Mouse (Mus musculus) spleen, adult 2 months (tissue): ENCODE measurements around the gene Ak6. TPM values are rescaled to one million over a fixed set of nuclear protein-coding genes. Genes with fewer than 3 reads are reported as not detected.

ENCODE experiments used
- DNase-seq, 2 experiments: peaks; one replicate each; pipeline versions ENCODE4 v3.0.0 to v3.0.0-alpha.2; 2012 to 2021; ENCODE audit warnings: low spot score in 2 of 2, low read depth in 1 of 2
- H3K27ac ChIP-seq: fragments of 200-500 bp; 2 replicates; pipeline ENCODE4 v1.5.1; 2012; ENCODE audit warnings: low read length, inconsistent platforms; ENCODE audit not compliant: insufficient read depth
- H3K27me3 ChIP-seq: fragments of 200-500 bp; 2 replicates; pipeline ENCODE4 v1.6.1; 2012; ENCODE audit warnings: mild to moderate bottlenecking, moderate library complexity, low read length, inconsistent platforms; ENCODE audit not compliant: control insufficient read depth, insufficient read depth
- H3K36me3 ChIP-seq: fragments of 200-500 bp; 2 replicates; pipeline ENCODE4 v1.6.1; 2012; ENCODE audit warnings: mild to moderate bottlenecking, low read length, inconsistent platforms; ENCODE audit not compliant: control insufficient read depth, insufficient read depth
- H3K4me1 ChIP-seq: fragments of 200-500 bp; 2 replicates; pipeline ENCODE4 v1.6.1; 2011; ENCODE audit warnings: inconsistent platforms; ENCODE audit not compliant: control insufficient read depth, insufficient read depth, insufficient read length
- H3K4me3 ChIP-seq: fragments of 200-500 bp; 2 replicates; pipeline ENCODE4 v1.5.1; 2011; ENCODE audit warnings: mild to moderate bottlenecking, inconsistent platforms; ENCODE audit not compliant: insufficient read depth, insufficient read length; ENCODE audit errors: extremely low read depth
- CTCF ChIP-seq: fragments of 200-500 bp; IDR thresholded peaks from 2 replicates; pipeline ENCODE4 v1.5.1; 2011; ENCODE audit warnings: mild to moderate bottlenecking, inconsistent platforms; ENCODE audit not compliant: insufficient read depth, insufficient read length, insufficient replicate concordance; ENCODE audit errors: extremely low read depth
- POLR2A ChIP-seq: fragments of 200-500 bp; IDR thresholded peaks from 2 replicates; pipeline ENCODE4 v1.6.1; 2011; ENCODE audit warnings: low read depth, low read length, inconsistent platforms
- WGBS: fragments of 180-500 bp; shearing (Covaris S2); methylation state at CpG from one replicate; pipeline ENCODE4 v1.1.7; 2018; 5-methylcytosine and 5-hydroxymethylcytosine counted together
- polyA plus RNA-seq: library from polyadenylated mRNA; depleted of rRNA; stranded (reverse); fragments of >200 nt; gene quantifications from 2 replicates; pipeline ENCODE4 v1.2.3, GENCODE M21; 2012

The Ak6 gene
- polyA plus RNA-seq, 1 experiment, result 19.3 TPM

- Histone ChIP-seq H3K4me3 (no peak overlapping the region), H3K27ac (no peak overlapping the region), H3K36me3 (peaks cover 9% of the 10 kb centered on the region), H3K27me3 (no peaks in the 10 kb centered on the region), H3K4me1 (no peaks in the 10 kb centered on the region)
- 89% methylated on average over 8 of the region's 8 CpGs for WGBS
- TF ChIP-seq POLR2A, result no peak
- TF ChIP-seq CTCF, result no peak
- DNase-seq, result no peak
These were observed 43.0 kb upstream of the Ak6 start for GRCm38 (mm10) chr13:100607756-100608155.

- Histone ChIP-seq H3K36me3 (peaks cover 7% of the 10 kb centered on the region), H3K27me3 (no peaks in the 10 kb centered on the region), H3K4me1 (peaks cover 2% of the 10 kb centered on the region; the same call in 1 of the 2 replicates), H3K4me3 (no peak overlapping the region), H3K27ac (no peak overlapping the region)
- 95% methylated on average over 13 of the region's 13 CpGs for WGBS
- DNase-seq, result no peak
- TF ChIP-seq POLR2A, result no peak
- TF ChIP-seq CTCF, result no peak
These were observed 39.5 kb upstream of the Ak6 start for GRCm38 (mm10) chr13:100611266-100611665.

- TF ChIP-seq POLR2A (no peak), CTCF (no peak)
- no peak overlapping the region for H3K4me3 ChIP-seq
- H3K4me1 ChIP-seq, result peaks cover 5% of the 10 kb centered on the region
- no peaks in the 10 kb centered on the region for H3K27me3 ChIP-seq
- DNase-seq, result no peak
- peaks cover 7% of the 10 kb centered on the region for H3K36me3 ChIP-seq
- WGBS, result 94% methylated on average over 10 of the region's 10 CpGs
- no peak overlapping the region for H3K27ac ChIP-seq
These were observed 38.5 kb upstream of the Ak6 start for GRCm38 (mm10) chr13:100612251-100612650.

GRCm38 (mm10) chr13:100612903-100613302, 37.9 kb upstream of the Ak6 start:
- H3K4me3 ChIP-seq, result no peak overlapping the region
- DNase-seq, result no peak
- H3K36me3 ChIP-seq, result peaks cover 9% of the 10 kb centered on the region
- H3K27ac ChIP-seq, result no peak overlapping the region
- WGBS, result 70% methylated on average over 2 of the region's 2 CpGs
- H3K27me3 ChIP-seq, result no peaks in the 10 kb centered on the region
- TF ChIP-seq POLR2A (no peak), CTCF (no peak)
- peaks cover 5% of the 10 kb centered on the region for H3K4me1 ChIP-seq

GRCm38 (mm10) chr13:100616181-100617087, 34.3 kb upstream of the Ak6 start, which contains the start of gene Marveld2:
Gene Marveld2 (minus strand): TSS chr13:100616971.
- Histone ChIP-seq H3K27me3 (no peaks in the 10 kb centered on the region), H3K4me3 (peak within 1 kb of the TSS; percentile 85), H3K36me3 (peaks cover 16% of the 10 kb centered on the region), H3K4me1 (peaks cover 5% of the 10 kb centered on the region), H3K27ac (peak within 1 kb of the TSS; percentile 62)
- peak; percentile 14 to 66 for DNase-seq
- TF ChIP-seq CTCF (no peak), POLR2A (no peak)
- 7% methylated on average over 74 of the region's 77 CpGs for WGBS

- no peak overlapping the region for H3K4me3 ChIP-seq
- WGBS, result 96% methylated on average over 13 of the region's 13 CpGs
- no peak overlapping the region for H3K27ac ChIP-seq
- peaks cover 18% of the 10 kb centered on the region for H3K36me3 ChIP-seq
- H3K4me1 ChIP-seq, result peaks cover 5% of the 10 kb centered on the region
- no peak for DNase-seq
- no peaks in the 10 kb centered on the region for H3K27me3 ChIP-seq
- no peak for TF ChIP-seq POLR2A
- no peak for TF ChIP-seq CTCF
These were observed 33.2 kb upstream of the Ak6 start for GRCm38 (mm10) chr13:100617583-100617982.

- H3K27ac ChIP-seq, result no peak overlapping the region
- no peaks in the 10 kb centered on the region for H3K4me1 ChIP-seq
- no peaks in the 10 kb centered on the region for H3K27me3 ChIP-seq
- H3K4me3 ChIP-seq, result no peak overlapping the region
- WGBS, result 81% methylated on average over 4 of the region's 4 CpGs
- H3K36me3 ChIP-seq, result peaks cover 28% of the 10 kb centered on the region
- no peak for DNase-seq
- TF ChIP-seq CTCF (no peak), POLR2A (no peak)
These were observed 28.5 kb upstream of the Ak6 start for GRCm38 (mm10) chr13:100622241-100622640.
